Mouse (Mus musculus): ENCODE data around the gene Umad1. TPM values are rescaled to one million over a fixed set of nuclear protein-coding genes. Genes with fewer than 3 reads are reported as not detected.

Umad1 gene
- polyA plus RNA-seq, 1 experiment from 2014 or later: 19.7 TPM

DNA sequence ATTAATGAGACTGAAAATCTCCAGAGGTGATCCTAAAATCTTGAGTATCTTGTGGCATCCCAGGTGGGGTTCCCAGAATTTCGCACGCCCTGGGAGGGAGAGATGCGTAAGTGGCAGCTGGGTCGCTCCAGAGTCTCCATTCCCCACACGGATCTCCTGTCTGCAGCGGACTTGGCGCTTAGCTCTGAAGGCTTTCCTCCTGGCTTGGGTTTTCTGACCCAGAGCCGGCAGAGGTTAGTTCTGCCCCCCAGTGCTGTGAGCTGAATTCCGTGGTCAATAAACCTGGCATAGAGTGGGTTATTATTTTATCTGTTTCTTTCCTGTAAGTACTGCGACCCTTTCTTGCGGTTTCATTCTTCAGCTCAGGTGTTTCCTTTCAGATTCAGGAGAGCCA lies 105.7 kb downstream of the Umad1 start:
- WGBS: 89% methylated on average over 11 of the region's 11 CpGs
- Histone ChIP-seq H3K9ac (replicated peaks; ENCODE audit: low read length) (no peak overlapping the region), H3K27ac (replicated peaks; ENCODE audit: low read depth, low read length) (no peak overlapping the region), H3K27me3 (ENCODE audit: control insufficient read depth, insufficient read depth, low read length) (no peaks in the 10 kb centered on the region), H3K4me1 (ENCODE audit: control insufficient read depth, insufficient read depth, low read length) (no peaks in the 10 kb centered on the region), H3K4me3 (ENCODE audit: low read depth, low read length) (no peak overlapping the region), H3K9me3 (replicated peaks; ENCODE audit: control insufficient read depth, low read length) (no peaks in the 10 kb centered on the region), H3K4me2 (ENCODE audit: low read depth, low read length) (no peak overlapping the region), H3K36me3 (replicated peaks; ENCODE audit: control insufficient read depth, insufficient read depth, low read depth, low read length) (no peaks in the 10 kb centered on the region)
- ATAC-seq (replicated peaks; ENCODE audit: insufficient number of reproducible peaks, low FRiP score, low TSS enrichment, low read depth): no peak
- DNase-seq (ENCODE audit: low spot score): no peak

- Histone ChIP-seq H3K4me2 (ENCODE audit: low read depth, low read length) (no peak overlapping the region), H3K4me1 (ENCODE audit: control insufficient read depth, insufficient read depth, low read length) (no peaks in the 10 kb centered on the region), H3K4me3 (ENCODE audit: low read depth, low read length) (no peak overlapping the region), H3K36me3 (replicated peaks; ENCODE audit: control insufficient read depth, insufficient read depth, low read depth, low read length) (no peaks in the 10 kb centered on the region), H3K27ac (replicated peaks; ENCODE audit: low read depth, low read length) (no peak overlapping the region), H3K9ac (replicated peaks; ENCODE audit: low read length) (no peak overlapping the region), H3K9me3 (replicated peaks; ENCODE audit: control insufficient read depth, low read length) (no peaks in the 10 kb centered on the region), H3K27me3 (ENCODE audit: control insufficient read depth, insufficient read depth, low read length) (no peaks in the 10 kb centered on the region)
- ATAC-seq (replicated peaks; ENCODE audit: insufficient number of reproducible peaks, low FRiP score, low TSS enrichment, low read depth) (no peak), DNase-seq (ENCODE audit: low spot score) (no peak)
- 91% methylated on average over 4 of the region's 4 CpGs for WGBS
Observed at GRCm38 (mm10) chr6:8367675-8368074, 108.6 kb downstream of the Umad1 start.

GRCm38 (mm10) chr6:8368198-8368864 lies 109.2 kb downstream of the Umad1 start:
- Histone ChIP-seq H3K36me3 (replicated peaks; ENCODE audit: control insufficient read depth, insufficient read depth, low read depth, low read length) (no peaks in the 10 kb centered on the region), H3K9me3 (replicated peaks; ENCODE audit: control insufficient read depth, low read length) (no peaks in the 10 kb centered on the region), H3K9ac (replicated peaks; ENCODE audit: low read length) (no peak overlapping the region), H3K27me3 (ENCODE audit: control insufficient read depth, insufficient read depth, low read length) (no peaks in the 10 kb centered on the region), H3K4me1 (ENCODE audit: control insufficient read depth, insufficient read depth, low read length) (no peaks in the 10 kb centered on the region), H3K4me2 (ENCODE audit: low read depth, low read length) (no peak overlapping the region), H3K27ac (replicated peaks; ENCODE audit: low read depth, low read length) (no peak overlapping the region), H3K4me3 (ENCODE audit: low read depth, low read length) (no peak overlapping the region)
- 70% methylated on average over 2 of the region's 2 CpGs for WGBS
- no peak for DNase-seq (ENCODE audit: low spot score)
- no peak for ATAC-seq (replicated peaks; ENCODE audit: insufficient number of reproducible peaks, low FRiP score, low TSS enrichment, low read depth)

- ATAC-seq (replicated peaks; ENCODE audit: insufficient number of reproducible peaks, low FRiP score, low TSS enrichment, low read depth): no peak
- no peak overlapping the region for H3K4me3 ChIP-seq (ENCODE audit: low read depth, low read length)
- no peak for DNase-seq (ENCODE audit: low spot score)
- no peaks in the 10 kb centered on the region for H3K9me3 ChIP-seq (replicated peaks; ENCODE audit: control insufficient read depth, low read length)
- H3K36me3 ChIP-seq (replicated peaks; ENCODE audit: control insufficient read depth, insufficient read depth, low read depth, low read length): no peaks in the 10 kb centered on the region
- H3K4me2 ChIP-seq (ENCODE audit: low read depth, low read length): no peak overlapping the region
- H3K27me3 ChIP-seq (ENCODE audit: control insufficient read depth, insufficient read depth, low read length): no peaks in the 10 kb centered on the region
- no peaks in the 10 kb centered on the region for H3K4me1 ChIP-seq (ENCODE audit: control insufficient read depth, insufficient read depth, low read length)
- no peak overlapping the region for H3K27ac ChIP-seq (replicated peaks; ENCODE audit: low read depth, low read length)
- WGBS: 89% methylated on average over 3 of the region's 3 CpGs
- no peak overlapping the region for H3K9ac ChIP-seq (replicated peaks; ENCODE audit: low read length)
Observed at GRCm38 (mm10) chr6:8370624-8371023, 111.5 kb downstream of the Umad1 start.

GRCm38 (mm10) chr6:8373051-8373450 lies 114.0 kb downstream of the Umad1 start:
- no peak overlapping the region for H3K4me3 ChIP-seq (ENCODE audit: low read depth, low read length)
- no peak overlapping the region for H3K9ac ChIP-seq (replicated peaks; ENCODE audit: low read length)
- no peaks in the 10 kb centered on the region for H3K27me3 ChIP-seq (ENCODE audit: control insufficient read depth, insufficient read depth, low read length)
- no peaks in the 10 kb centered on the region for H3K9me3 ChIP-seq (replicated peaks; ENCODE audit: control insufficient read depth, low read length)
- no peaks in the 10 kb centered on the region for H3K36me3 ChIP-seq (replicated peaks; ENCODE audit: control insufficient read depth, insufficient read depth, low read depth, low read length)
- no peaks in the 10 kb centered on the region for H3K4me1 ChIP-seq (ENCODE audit: control insufficient read depth, insufficient read depth, low read length)
- ATAC-seq (replicated peaks; ENCODE audit: insufficient number of reproducible peaks, low FRiP score, low TSS enrichment, low read depth): no peak
- DNase-seq (ENCODE audit: low spot score): no peak
- no peak overlapping the region for H3K27ac ChIP-seq (replicated peaks; ENCODE audit: low read depth, low read length)
- 52% methylated on average over 2 of the region's 2 CpGs for WGBS
- no peak overlapping the region for H3K4me2 ChIP-seq (ENCODE audit: low read depth, low read length)

DNA sequence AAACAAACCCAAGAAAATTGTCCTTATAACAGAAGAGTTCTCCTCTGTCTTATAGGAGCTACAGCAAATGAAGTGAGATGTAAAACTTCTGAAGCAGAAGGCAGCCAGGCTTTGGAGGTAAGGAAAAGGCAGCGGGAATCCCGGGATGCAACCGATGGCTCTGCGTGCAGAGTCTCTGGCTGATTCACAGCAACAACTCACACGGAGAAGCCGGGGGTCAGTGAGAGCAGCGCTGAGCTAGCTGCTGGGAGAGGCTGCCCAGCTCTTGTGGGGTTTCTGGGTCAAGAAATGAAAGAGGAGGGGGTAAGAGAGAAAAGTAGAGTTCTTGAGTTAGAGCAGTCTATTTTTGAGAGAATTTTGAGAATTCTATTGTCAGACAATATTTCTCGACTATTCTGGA lies 114.8 kb downstream of the Umad1 start:
- Histone ChIP-seq H3K4me2 (ENCODE audit: low read depth, low read length) (no peak overlapping the region), H3K27me3 (ENCODE audit: control insufficient read depth, insufficient read depth, low read length) (no peaks in the 10 kb centered on the region), H3K4me3 (ENCODE audit: low read depth, low read length) (no peak overlapping the region), H3K36me3 (replicated peaks; ENCODE audit: control insufficient read depth, insufficient read depth, low read depth, low read length) (no peaks in the 10 kb centered on the region), H3K27ac (replicated peaks; ENCODE audit: low read depth, low read length) (no peak overlapping the region), H3K9ac (replicated peaks; ENCODE audit: low read length) (no peak overlapping the region), H3K4me1 (ENCODE audit: control insufficient read depth, insufficient read depth, low read length) (no peaks in the 10 kb centered on the region), H3K9me3 (replicated peaks; ENCODE audit: control insufficient read depth, low read length) (no peaks in the 10 kb centered on the region)
- no peak for DNase-seq (ENCODE audit: low spot score)
- 55% methylated on average over 8 of the region's 8 CpGs for WGBS
- ATAC-seq (replicated peaks; ENCODE audit: insufficient number of reproducible peaks, low FRiP score, low TSS enrichment, low read depth): no peak

GRCm38 (mm10) chr6:8374290-8374689 lies 115.2 kb downstream of the Umad1 start:
- Histone ChIP-seq H3K27me3 (ENCODE audit: control insufficient read depth, insufficient read depth, low read length) (no peaks in the 10 kb centered on the region), H3K4me1 (ENCODE audit: control insufficient read depth, insufficient read depth, low read length) (no peaks in the 10 kb centered on the region), H3K4me3 (ENCODE audit: low read depth, low read length) (no peak overlapping the region), H3K9ac (replicated peaks; ENCODE audit: low read length) (no peak overlapping the region), H3K9me3 (replicated peaks; ENCODE audit: control insufficient read depth, low read length) (no peaks in the 10 kb centered on the region), H3K4me2 (ENCODE audit: low read depth, low read length) (no peak overlapping the region), H3K27ac (replicated peaks; ENCODE audit: low read depth, low read length) (no peak overlapping the region), H3K36me3 (replicated peaks; ENCODE audit: control insufficient read depth, insufficient read depth, low read depth, low read length) (no peaks in the 10 kb centered on the region)
- no peak for ATAC-seq (replicated peaks; ENCODE audit: insufficient number of reproducible peaks, low FRiP score, low TSS enrichment, low read depth)
- no peak for DNase-seq (ENCODE audit: low spot score)
- 72% methylated on average over 6 of the region's 6 CpGs for WGBS

- Histone ChIP-seq H3K4me1 (ENCODE audit: control insufficient read depth, insufficient read depth, low read length) (no peaks in the 10 kb centered on the region), H3K36me3 (replicated peaks; ENCODE audit: control insufficient read depth, insufficient read depth, low read depth, low read length) (no peaks in the 10 kb centered on the region), H3K9ac (replicated peaks; ENCODE audit: low read length) (no peak overlapping the region), H3K4me3 (ENCODE audit: low read depth, low read length) (no peak overlapping the region), H3K27ac (replicated peaks; ENCODE audit: low read depth, low read length) (no peak overlapping the region), H3K27me3 (ENCODE audit: control insufficient read depth, insufficient read depth, low read length) (no peaks in the 10 kb centered on the region), H3K4me2 (ENCODE audit: low read depth, low read length) (no peak overlapping the region), H3K9me3 (replicated peaks; ENCODE audit: control insufficient read depth, low read length) (no peaks in the 10 kb centered on the region)
- DNase-seq (ENCODE audit: low spot score) (no peak), ATAC-seq (replicated peaks; ENCODE audit: insufficient number of reproducible peaks, low FRiP score, low TSS enrichment, low read depth) (no peak)
- 86% methylated on average over 4 of the region's 4 CpGs for WGBS
Observed at GRCm38 (mm10) chr6:8374712-8375111, 115.6 kb downstream of the Umad1 start.

Data from embryonic facial prominence, embryonic 11.5 days (tissue).